ENCODE assay signal across 14 mouse cellular contexts in the genomic region with DNA sequence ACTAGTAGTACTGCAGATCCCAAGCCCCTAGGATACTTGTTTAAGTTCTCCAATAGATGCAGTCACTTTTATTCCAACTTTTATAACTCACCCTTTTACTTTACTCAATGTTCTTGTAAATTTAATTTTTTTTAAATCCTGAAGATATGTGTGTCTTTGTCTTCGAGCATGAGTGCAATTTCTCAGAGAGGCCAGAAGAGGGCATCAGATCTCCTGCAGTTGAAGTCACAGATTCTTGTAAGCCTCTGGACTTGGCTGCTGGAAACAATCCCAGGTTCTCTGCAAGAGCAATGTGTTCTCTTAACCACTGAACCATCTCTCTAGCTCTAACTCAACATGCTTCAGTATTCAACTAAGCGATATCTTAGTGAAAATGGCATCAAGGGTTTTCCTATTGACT.
DNase-seq lines count a peak whose midpoint lies in the region; ATAC-seq and TF ChIP-seq lines count a peak whose summit lies in the region.
"Had no signal": no experiment of that assay in that cellular context is flagged by ENCODE, and none has a peak within 500 bp of the region (broad histone marks: within the 10 kb centered on the region; RNA-seq: fewer than 3 reads in every experiment).

No protein-coding gene starts in this region.

- no peak overlapping the region for H3K27ac ChIP-seq in embryonic facial prominence, embryonic 11.5 days (replicated peaks; ENCODE audit: low read depth, low read length)
- no peak overlapping the region for H3K27ac ChIP-seq in embryonic facial prominence, embryonic 10.5 days (replicated peaks)
- H3K27ac ChIP-seq in left cerebral cortex, adult 2 months: no peak overlapping the region
- H3K27ac ChIP-seq: embryonic facial prominence, embryonic 13.5 days; hindbrain, embryonic 15.5 days; stomach, embryonic 15.5 days had no signal

- no peaks in the 10 kb centered on the region for H3K4me1 ChIP-seq in embryonic facial prominence, embryonic 11.5 days (ENCODE audit: control insufficient read depth, insufficient read depth, low read length)
- H3K4me1 ChIP-seq in embryonic facial prominence, embryonic 10.5 days: no peaks in the 10 kb centered on the region
- H3K4me1 ChIP-seq: embryonic facial prominence, embryonic 13.5 days; stomach, embryonic 15.5 days had no signal

- CTCF ChIA-PET in Patski (lab: Charles Lee): interaction anchor here (1.4 kb wide), 1 partner anchor 27 kb away, joined by 3 read pairs; no protein-coding TSS in a partner anchor

- intact Hi-C loops in left cerebral cortex, adult 2 months (cut with DNase I): no loop called here

- H3K4me3 ChIP-seq in embryonic facial prominence, embryonic 11.5 days (ENCODE audit: low read depth, low read length): no peak overlapping the region
- no peak overlapping the region for H3K4me3 ChIP-seq in embryonic facial prominence, embryonic 10.5 days
- H3K4me3 ChIP-seq in left cerebral cortex, adult 2 months: no peak overlapping the region
- H3K4me3 ChIP-seq: embryonic facial prominence, embryonic 13.5 days; hindbrain, embryonic 15.5 days; myocyte; stomach, embryonic 15.5 days had no signal

- WGBS in embryonic facial prominence, embryonic 11.5 days: 65% methylated on average over 2 of the region's 2 CpGs
- 67% methylated on average over 2 of the region's 2 CpGs for WGBS in embryonic facial prominence, embryonic 10.5 days

- H3K9me3 ChIP-seq in embryonic facial prominence, embryonic 11.5 days (replicated peaks; ENCODE audit: control insufficient read depth, low read length): no peaks in the 10 kb centered on the region
- no peaks in the 10 kb centered on the region for H3K9me3 ChIP-seq in embryonic facial prominence, embryonic 10.5 days
- H3K9me3 ChIP-seq: embryonic facial prominence, embryonic 13.5 days; hindbrain, embryonic 15.5 days; stomach, embryonic 15.5 days had no signal

- no peak overlapping the region for H3K9ac ChIP-seq in embryonic facial prominence, embryonic 11.5 days (replicated peaks; ENCODE audit: low read length)
- H3K9ac ChIP-seq: embryonic facial prominence, embryonic 13.5 days; hindbrain, embryonic 15.5 days; stomach, embryonic 15.5 days had no signal

- peak; percentile 40 for DNase-seq in embryonic facial prominence, embryonic 11.5 days (ENCODE audit: low spot score)
- no peak for DNase-seq in embryonic facial prominence, embryonic 10.5 days (ENCODE audit: low spot score)
- no peak for DNase-seq in left cerebral cortex, adult 2 months (ENCODE audit: extremely low spot score in 1 of 2, low spot score in 2 of 2)
- no peak for DNase-seq in left cerebral cortex, adult 18-20 months (ENCODE audit: low spot score in 2 of 2)
- DNase-seq in Patski (ENCODE audit: low read depth, low spot score): no peak
- DNase-seq in thymus, postnatal 10 days (ENCODE audit: low spot score in 2 of 2): no peak
- no peak for DNase-seq in testis, postnatal 10 days (ENCODE audit: low spot score)
- DNase-seq: gastrocnemius, postnatal 10 days; layer of hippocampus, adult 9-11 months had no signal

- in situ Hi-C loops in Patski (cut with MboI; ENCODE audit: low pct_unique_long_range_greater_than_20kb): loop anchor here (10.0 kb wide), 1 partner anchor 208 kb away; no protein-coding TSS in a partner anchor

- H3K4me2 ChIP-seq in embryonic facial prominence, embryonic 11.5 days (ENCODE audit: low read depth, low read length): no peak overlapping the region
- H3K4me2 ChIP-seq: embryonic facial prominence, embryonic 13.5 days; hindbrain, embryonic 15.5 days; stomach, embryonic 15.5 days had no signal

- no peaks in the 10 kb centered on the region for H3K27me3 ChIP-seq in embryonic facial prominence, embryonic 11.5 days (ENCODE audit: control insufficient read depth, insufficient read depth, low read length)
- H3K27me3 ChIP-seq in embryonic facial prominence, embryonic 10.5 days (replicated peaks; ENCODE audit: low read depth, poor library complexity, severe bottlenecking): no peaks in the 10 kb centered on the region
- H3K27me3 ChIP-seq in Patski: no peaks in the 10 kb centered on the region
- H3K27me3 ChIP-seq: embryonic facial prominence, embryonic 13.5 days; hindbrain, embryonic 15.5 days; stomach, embryonic 15.5 days had no signal

- TF ChIP-seq CTCF in left cerebral cortex, adult 2 months (IDR thresholded peaks at IDR 0.05): peak; percentile 33; the same call in 1 of the 2 replicates
- peak; percentile 68 for TF ChIP-seq CTCF in Patski (IDR thresholded peaks at IDR 0.05)

- ATAC-seq in embryonic facial prominence, embryonic 11.5 days (replicated peaks; ENCODE audit: insufficient number of reproducible peaks, low FRiP score, low TSS enrichment, low read depth): no peak
- no peak for ATAC-seq in Patski
- ATAC-seq in megakaryocyte progenitor cell, adult 5-6 weeks (replicated peaks; ENCODE audit: poor library complexity): peak; percentile 84

- H3K36me3 ChIP-seq in embryonic facial prominence, embryonic 11.5 days (replicated peaks; ENCODE audit: control insufficient read depth, insufficient read depth, low read depth, low read length): no peaks in the 10 kb centered on the region
- H3K36me3 ChIP-seq in embryonic facial prominence, embryonic 10.5 days (replicated peaks): no peaks in the 10 kb centered on the region
- H3K36me3 ChIP-seq: embryonic facial prominence, embryonic 13.5 days; hindbrain, embryonic 15.5 days; stomach, embryonic 15.5 days had no signal

- POLR2A ChIA-PET in Patski (lab: Charles Lee): no interaction called here
